Mouse (Mus musculus): ENCODE measurements around the gene Olfr1351.
"Not testable (repeated sequence)": the region's sequence is repeated elsewhere in the genome, so short reads cannot be mapped to it uniquely, and the experiment has no call there.

Olfr1351 gene

GRCm38 (mm10) chr10:79012172-79012571 lies at the start of gene Olfr1351:
Gene Olfr1351 (plus strand): TSS chr10:79012472.
- in situ Hi-C loops (cut with MboI; ENCODE audit: low pct_unique_long_range_greater_than_20kb in 1 of 2, low sequenced_read_pairs in 2 of 2, unreplicated experiment in 1 of 2): no loop called here

- in situ Hi-C loops (cut with MboI; ENCODE audit: low pct_unique_long_range_greater_than_20kb in 1 of 2, low sequenced_read_pairs in 2 of 2, unreplicated experiment in 1 of 2): not testable (repeated sequence)
Measured at GRCm38 (mm10) chr10:78963009-78963408, 49.3 kb upstream of the Olfr1351 start, which contains the start of gene Olfr1353. Gene Olfr1353 (plus strand): TSS chr10:78963309.

- in situ Hi-C loops (cut with MboI; ENCODE audit: low pct_unique_long_range_greater_than_20kb in 1 of 2, low sequenced_read_pairs in 2 of 2, unreplicated experiment in 1 of 2): no loop called here
Measured at GRCm38 (mm10) chr10:78980750-78981149, 31.5 kb upstream of the Olfr1351 start, which contains the start of gene Olfr1352. Gene Olfr1352 (plus strand): TSS chr10:78981050.

- in situ Hi-C loops (cut with MboI; ENCODE audit: low pct_unique_long_range_greater_than_20kb in 1 of 2, low sequenced_read_pairs in 2 of 2, unreplicated experiment in 1 of 2): no loop called here
Measured at GRCm38 (mm10) chr10:79028441-79028840, 16.2 kb downstream of the Olfr1351 start, which contains the start of gene Olfr57. Gene Olfr57 (plus strand): TSS chr10:79028741.

- in situ Hi-C loops (cut with MboI; ENCODE audit: low pct_unique_long_range_greater_than_20kb in 1 of 2, low sequenced_read_pairs in 2 of 2, unreplicated experiment in 1 of 2): not testable (repeated sequence)
Measured at GRCm38 (mm10) chr10:79042457-79042856, 30.2 kb downstream of the Olfr1351 start.

GRCm38 (mm10) chr10:79057370-79057769 lies 45.1 kb downstream of the Olfr1351 start:
- in situ Hi-C loops (cut with MboI; ENCODE audit: low pct_unique_long_range_greater_than_20kb in 1 of 2, low sequenced_read_pairs in 2 of 2, unreplicated experiment in 1 of 2): not testable (repeated sequence)
